Mouse (Mus musculus) B cell, adult 2 months (primary cell): Measurements from ENCODE around the gene Apod.
A peak's percentile ranks its signal among the peaks of the same experiment; 100 is the strongest.

Source experiments
- DNase-seq, 2 experiments: peaks; one replicate each; pipeline ENCODE4 v3.0.0; 2022

Apod gene

DNA sequence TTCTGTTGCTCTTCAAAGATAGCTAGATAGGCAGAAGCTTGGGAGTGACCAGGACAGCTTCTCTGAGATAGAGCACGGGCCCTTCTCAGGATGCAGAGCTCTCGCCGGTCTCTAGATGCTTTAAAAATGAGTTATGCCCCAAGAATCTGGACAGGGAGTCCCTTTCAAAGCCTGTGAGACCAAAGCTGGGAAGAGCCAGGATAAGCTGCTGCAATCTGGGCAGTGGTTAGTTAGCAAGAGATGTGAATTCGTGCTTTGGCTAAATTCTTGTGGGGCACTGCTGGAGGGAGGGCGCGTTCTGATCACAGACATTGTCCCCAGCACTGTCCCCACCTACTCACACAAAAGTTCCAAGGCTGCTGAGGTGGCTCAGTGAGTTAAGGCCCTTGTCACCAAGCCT, 36.0 kb downstream of the Apod start:
- no peak for DNase-seq

DNA sequence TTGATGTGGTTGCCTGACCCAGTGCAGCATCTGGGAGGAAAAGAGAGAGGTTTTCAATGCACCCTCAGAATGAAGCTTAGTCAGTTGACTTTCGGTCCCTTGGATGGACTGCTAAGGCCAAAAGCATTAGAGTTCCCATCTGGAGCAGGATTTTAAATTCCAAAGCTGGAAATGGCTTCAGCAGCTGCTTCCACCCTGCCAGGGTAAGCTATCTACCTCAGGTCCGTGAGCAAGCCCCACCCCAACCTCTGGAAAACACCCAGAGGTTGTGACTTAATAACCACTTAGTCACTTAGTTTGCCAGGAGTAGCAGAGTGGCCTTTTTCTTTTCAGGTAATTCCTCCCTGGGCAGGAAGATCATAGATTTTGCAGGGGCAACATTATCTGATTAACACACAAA, 36.5 kb downstream of the Apod start:
- no peak for DNase-seq

DNA sequence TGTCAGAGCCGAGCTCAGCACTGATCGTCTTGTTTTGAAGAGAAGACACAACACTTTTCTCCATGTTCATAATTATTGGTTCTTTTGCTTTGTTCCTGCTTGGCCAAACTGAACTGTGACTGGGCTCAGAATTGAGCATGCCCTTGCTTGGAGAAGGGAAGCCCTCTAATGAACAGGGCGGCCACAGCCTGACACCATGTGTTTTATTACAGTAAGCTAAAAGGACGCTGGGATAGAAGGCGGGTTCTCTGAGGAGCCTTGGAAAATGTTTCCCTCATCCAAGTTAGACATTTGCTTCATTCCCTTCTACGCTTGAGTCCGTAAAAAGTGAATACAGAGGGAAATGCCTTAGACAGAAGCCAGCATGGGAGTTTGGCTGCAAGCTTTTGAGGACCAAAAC, 37.6 kb downstream of the Apod start:
- no peak for DNase-seq

DNA sequence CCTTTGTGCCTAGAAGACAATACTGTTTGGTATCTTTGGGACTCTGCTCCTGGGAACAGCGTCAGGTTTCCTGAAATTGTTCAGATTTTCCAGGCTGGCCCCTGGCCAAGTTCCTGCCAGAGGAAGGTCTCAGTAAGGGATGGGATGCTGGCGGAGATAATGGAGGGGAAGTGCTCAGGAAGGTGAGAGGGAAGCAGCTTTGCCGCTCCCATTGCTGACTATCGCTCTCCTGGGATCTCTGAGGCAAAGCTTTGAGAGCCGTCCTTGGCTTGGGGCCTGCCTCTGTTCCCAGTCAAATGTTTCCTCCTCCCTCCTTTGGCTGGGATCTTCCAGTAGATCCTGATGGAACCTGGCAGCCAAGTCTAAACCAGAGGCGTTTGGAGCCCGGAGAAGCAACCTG, 38.1 kb downstream of the Apod start:
- DNase-seq, result no peak

- DNase-seq, result peak; percentile 96 to 97
Observed at GRCm38 (mm10) chr16:31274674-31275460, 39.7 kb downstream of the Apod start, which contains the start of gene Ppp1r2. TSS of gene Ppp1r2 (minus strand) at chr16:31275277.

DNA sequence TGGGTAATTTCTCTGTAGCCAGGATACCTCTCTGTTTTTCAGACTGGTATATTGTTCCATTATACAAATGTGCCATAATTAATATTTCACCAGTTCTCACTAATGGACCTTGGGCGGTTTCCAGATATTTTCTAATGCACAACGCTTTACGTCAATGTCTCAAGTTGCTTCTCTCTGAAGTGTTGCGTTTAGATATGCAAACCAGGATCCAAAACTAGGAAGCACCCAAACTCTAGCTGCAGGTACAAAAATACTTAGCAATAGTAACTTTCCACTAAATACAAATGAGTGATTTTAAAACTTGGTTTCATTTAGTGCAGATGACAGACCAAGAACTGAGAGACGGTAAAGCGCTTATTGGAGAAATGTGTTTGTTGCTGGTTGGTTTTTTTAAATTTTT, 40.5 kb downstream of the Apod start:
- no peak for DNase-seq

DNA sequence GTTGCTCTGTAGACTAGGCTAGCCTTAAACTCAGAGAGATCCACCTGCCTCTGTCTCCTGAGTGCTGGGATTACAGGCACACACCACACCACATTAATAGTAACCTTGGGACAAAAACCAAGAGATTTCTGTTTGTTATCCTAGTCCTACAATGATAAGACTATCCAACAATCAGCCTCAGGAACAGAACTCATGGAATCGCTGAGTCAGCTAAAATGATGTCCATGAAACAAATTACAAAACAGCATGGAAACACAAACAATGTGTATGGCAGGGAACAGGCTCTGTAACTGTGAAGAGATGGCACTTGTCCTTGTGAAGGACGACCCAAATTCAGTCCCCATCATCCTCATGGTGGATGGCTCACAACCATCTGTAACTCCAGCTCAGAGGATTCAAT, 47.9 kb downstream of the Apod start:
- DNase-seq, result no peak

DNA sequence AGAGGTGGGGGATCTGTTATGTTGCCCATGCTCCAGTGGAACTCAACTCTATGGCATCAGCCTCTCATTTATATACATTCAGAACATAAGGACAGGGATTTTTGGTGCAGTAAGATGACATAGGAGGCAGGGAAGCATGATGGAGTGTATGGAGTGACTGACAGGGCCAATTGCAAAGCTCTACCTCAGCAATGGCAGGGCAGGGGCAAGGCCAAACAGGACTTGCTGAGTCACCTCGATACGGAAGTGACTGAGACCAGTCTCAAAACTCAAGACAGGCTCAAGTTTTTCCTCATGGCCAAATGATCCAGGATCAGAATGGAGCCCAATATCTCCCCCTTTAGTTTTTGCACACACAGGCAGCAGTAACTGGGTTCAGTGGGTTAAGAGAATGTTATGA, 58.5 kb downstream of the Apod start:
- DNase-seq, result no peak

DNA sequence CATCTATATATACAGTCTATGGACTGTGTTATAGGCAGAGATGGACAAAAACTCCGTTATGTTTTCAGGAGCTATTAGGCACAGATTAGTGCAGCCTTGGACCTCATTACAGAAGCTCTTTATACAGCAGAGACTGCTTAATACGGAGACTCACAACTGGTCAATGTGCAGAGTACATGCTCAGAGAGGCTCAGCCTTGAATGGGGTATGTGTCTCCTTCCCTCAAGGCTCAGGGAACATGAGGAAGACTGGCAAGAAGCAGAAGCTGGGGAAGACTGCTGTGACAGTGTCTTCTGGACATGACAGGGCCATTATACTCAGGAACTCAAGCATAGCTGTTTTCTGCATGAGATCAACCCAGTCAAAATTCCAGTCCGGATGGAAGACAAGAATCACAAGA, 58.9 kb downstream of the Apod start:
- no peak for DNase-seq

GRCm38 (mm10) chr16:31249401-31249800, 65.2 kb downstream of the Apod start:
- DNase-seq, result no peak

DNA sequence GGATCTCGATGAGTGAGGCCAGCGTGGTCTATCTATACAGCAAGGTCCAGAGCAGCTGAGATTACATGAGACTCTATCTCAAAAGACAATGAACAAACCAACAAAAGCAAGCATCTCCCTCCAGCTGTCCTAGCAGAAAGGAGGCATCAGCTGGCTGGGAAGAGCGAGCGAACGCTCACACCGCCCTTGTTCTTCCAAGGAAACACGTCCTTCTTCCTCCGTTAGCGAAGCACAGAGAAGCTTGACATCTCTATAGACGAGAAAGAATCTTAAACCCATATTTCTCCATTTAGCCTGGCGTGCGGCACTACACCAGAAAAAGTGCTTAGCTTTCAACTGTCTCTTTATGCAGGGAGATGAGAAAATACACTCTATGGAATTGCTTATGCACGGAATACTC, 65.9 kb downstream of the Apod start:
- no peak for DNase-seq

DNA sequence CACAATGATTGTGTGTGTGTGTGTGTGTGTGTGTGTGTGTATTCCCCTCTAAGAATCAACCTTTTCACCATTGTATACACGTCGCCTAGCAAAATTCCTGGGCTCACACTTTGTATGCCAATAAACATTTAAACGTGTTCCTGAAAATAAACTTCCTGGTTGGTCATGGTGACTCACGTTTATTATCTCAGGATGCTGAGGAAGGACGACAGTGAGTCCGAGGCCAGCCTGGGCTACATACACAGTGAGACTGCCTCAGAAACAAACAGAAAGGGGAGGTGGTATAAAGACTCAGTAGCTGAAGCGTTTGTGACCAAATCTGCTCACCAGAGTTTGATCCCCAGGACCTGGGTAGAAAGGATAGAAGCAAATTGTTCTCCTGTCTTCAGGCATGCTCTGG, 67.2 kb downstream of the Apod start:
- no peak for DNase-seq
